Mouse (Mus musculus) gastrocnemius, postnatal 10 days (tissue): ENCODE results near the gene Dnaaf1. TPM values are rescaled to one million over a fixed set of nuclear protein-coding genes. Genes with fewer than 3 reads are reported as not detected.

Source experiments
- DNase-seq: peaks from one replicate; pipeline ENCODE4 v3.0.0; 2021; ENCODE audit warnings: mixed read lengths
- total RNA-seq, 2 experiments: library from RNA; stranded (reverse); gene quantifications; 2 replicates each; pipeline ENCODE4 v1.2.3; 2021

The Dnaaf1 gene
- total RNA-seq, 2 experiments from 2014 or later: not detected

- no peak for DNase-seq
Measured at GRCm38 (mm10) chr8:119572411-119572810, 2.6 kb upstream of the Dnaaf1 start.

- no peak for DNase-seq
Measured at GRCm38 (mm10) chr8:119575366-119575726, 311 bp downstream of the Dnaaf1 start.

GRCm38 (mm10) chr8:119579096-119579495 is 4.1 kb downstream of the Dnaaf1 start:
- DNase-seq: no peak

GRCm38 (mm10) chr8:119580441-119581161 is 5.6 kb downstream of the Dnaaf1 start:
- no peak for DNase-seq

- no peak for DNase-seq
Measured at GRCm38 (mm10) chr8:119585901-119586300, 10.9 kb downstream of the Dnaaf1 start.

GRCm38 (mm10) chr8:119588321-119588720 is 13.3 kb downstream of the Dnaaf1 start:
- no peak for DNase-seq

GRCm38 (mm10) chr8:119588844-119589243 is 13.8 kb downstream of the Dnaaf1 start:
- no peak for DNase-seq

GRCm38 (mm10) chr8:119590348-119590747 is 15.3 kb downstream of the Dnaaf1 start:
- no peak for DNase-seq

- DNase-seq: no peak
Measured at GRCm38 (mm10) chr8:119591456-119591855, 16.4 kb downstream of the Dnaaf1 start.

GRCm38 (mm10) chr8:119603771-119604170 is 28.7 kb downstream of the Dnaaf1 start:
- no peak for DNase-seq

GRCm38 (mm10) chr8:119604398-119604803 is 29.4 kb downstream of the Dnaaf1 start:
- DNase-seq: no peak

GRCm38 (mm10) chr8:119604996-119605395 is 30.0 kb downstream of the Dnaaf1 start, which contains the start of gene Taf1c:
Taf1c (minus strand) TSS chr8:119605222.
- peak; percentile 95 for DNase-seq

- no peak for DNase-seq
Measured at GRCm38 (mm10) chr8:119606224-119606623, 31.2 kb downstream of the Dnaaf1 start.

- DNase-seq: no peak
Measured at GRCm38 (mm10) chr8:119612471-119612870, 37.4 kb downstream of the Dnaaf1 start, which contains the start of gene Adad2. Adad2 (plus strand) TSS chr8:119612747.

- DNase-seq: no peak
Measured at GRCm38 (mm10) chr8:119615096-119615495, 40.1 kb downstream of the Dnaaf1 start.

- no peak for DNase-seq
Measured at GRCm38 (mm10) chr8:119616358-119616757, 41.3 kb downstream of the Dnaaf1 start.

GRCm38 (mm10) chr8:119616811-119617210 is 41.8 kb downstream of the Dnaaf1 start:
- DNase-seq: no peak

GRCm38 (mm10) chr8:119617586-119617985 is 42.6 kb downstream of the Dnaaf1 start:
- no peak for DNase-seq

- no peak for DNase-seq
Measured at GRCm38 (mm10) chr8:119618887-119619286, 43.9 kb downstream of the Dnaaf1 start.

- no peak for DNase-seq
Measured at GRCm38 (mm10) chr8:119620116-119620840, 45.2 kb downstream of the Dnaaf1 start.

- DNase-seq: no peak
Measured at GRCm38 (mm10) chr8:119620848-119621465, 45.9 kb downstream of the Dnaaf1 start.

GRCm38 (mm10) chr8:119622555-119622954 is 47.5 kb downstream of the Dnaaf1 start:
- no peak for DNase-seq

- DNase-seq: no peak
Measured at GRCm38 (mm10) chr8:119623061-119623460, 48.0 kb downstream of the Dnaaf1 start.
